Mouse (Mus musculus) olfactory bulb, adult 2 months (tissue): ENCODE results near the gene Pthlh. TPM values are rescaled to one million over a fixed set of nuclear protein-coding genes. Genes with fewer than 3 reads are reported as not detected.
"Not testable (repeated sequence)": the region's sequence is repeated elsewhere in the genome, so short reads cannot be mapped to it uniquely, and the experiment has no call there.

Experiments used
- H3K27ac ChIP-seq: fragments of 200-500 bp; 2 replicates; pipeline ENCODE4 v1.5.1; 2012; ENCODE audit warnings: low read depth, low read length; ENCODE audit not compliant: insufficient read depth
- H3K4me1 ChIP-seq: fragments of 200-500 bp; 2 replicates; pipeline ENCODE4 v1.6.1; 2012; ENCODE audit warnings: low read length; ENCODE audit not compliant: control insufficient read depth, insufficient read depth
- H3K4me3 ChIP-seq: fragments of 200-500 bp; 2 replicates; pipeline ENCODE4 v1.5.1; 2012; ENCODE audit warnings: mild to moderate bottlenecking, low read depth, low read length, moderate library complexity; ENCODE audit not compliant: insufficient read depth
- CTCF ChIP-seq: fragments of 200-500 bp; IDR thresholded peaks from 2 replicates; pipeline ENCODE4 v1.5.1; 2012; ENCODE audit warnings: low read depth, mild to moderate bottlenecking, low read length, moderate library complexity; ENCODE audit not compliant: insufficient read depth
- POLR2A ChIP-seq: fragments of 200-500 bp; IDR thresholded peaks from 2 replicates; pipeline ENCODE4 v1.6.1; 2012; ENCODE audit warnings: mild to moderate bottlenecking, low read depth, low read length, moderate library complexity; ENCODE audit not compliant: insufficient read depth
- WGBS: fragments of 180-500 bp; shearing (Covaris S2); methylation state at CpG from one replicate; pipeline ENCODE4 v1.1.7; 2018; 5-methylcytosine and 5-hydroxymethylcytosine counted together
- polyA plus RNA-seq: library from polyadenylated mRNA; stranded (reverse); fragments of >200 nt; gene quantifications from 2 replicates; pipeline ENCODE4 v1.2.4, GENCODE M21; 2012; ENCODE audit warnings: low replicate concordance; ENCODE audit not compliant: missing spikeins, insufficient read depth, insufficient read length

Gene Pthlh
- not detected in 2 replicates for polyA plus RNA-seq

- TF ChIP-seq POLR2A (no peak), CTCF (no peak)
- 3% methylated on average over 68 of the region's 68 CpGs for WGBS
- H3K4me1 ChIP-seq: peaks cover 17% of the 10 kb centered on the region
These were observed at the start of gene Pthlh for GRCm38 (mm10) chr6:147263587-147264565. Pthlh (minus strand) TSS chr6:147264183.

GRCm38 (mm10) chr6:147313331-147313730 is 49.3 kb upstream of the Pthlh start:
- TF ChIP-seq CTCF (no peak), POLR2A (no peak)
- H3K27ac ChIP-seq: no peak overlapping the region
- H3K4me1 ChIP-seq: peaks cover 4% of the 10 kb centered on the region
- H3K4me3 ChIP-seq: no peak overlapping the region

More at GRCm38 (mm10) chr6:147263587-147264565, at the start of gene Pthlh:
- Histone ChIP-seq H3K4me3 (peak within 1 kb of the TSS; percentile 41), H3K27ac (no peak within 1 kb of the TSS)

GRCm38 (mm10) chr6:147310435-147310978 is 46.5 kb upstream of the Pthlh start:
- 86% methylated on average over 7 of the region's 7 CpGs for WGBS
- Histone ChIP-seq H3K4me3 (no peak overlapping the region), H3K27ac (no peak overlapping the region), H3K4me1 (no peaks in the 10 kb centered on the region)
- TF ChIP-seq CTCF (no peak), POLR2A (no peak)

- 61% methylated on average over 4 of the region's 4 CpGs for WGBS
- no peak overlapping the region for H3K27ac ChIP-seq
- TF ChIP-seq CTCF (no peak), POLR2A (no peak)
- H3K4me3 ChIP-seq: no peak overlapping the region
- H3K4me1 ChIP-seq: no peaks in the 10 kb centered on the region
These were observed 46.1 kb upstream of the Pthlh start for GRCm38 (mm10) chr6:147310035-147310434.

GRCm38 (mm10) chr6:147304236-147304635 is 40.3 kb upstream of the Pthlh start:
- 79% methylated on average over 8 of the region's 9 CpGs for WGBS
- H3K4me1 ChIP-seq, H3K27ac ChIP-seq, H3K4me3 ChIP-seq: not testable (repeated sequence)

- Histone ChIP-seq H3K4me1 (no peaks in the 10 kb centered on the region), H3K4me3 (no peak overlapping the region), H3K27ac (no peak overlapping the region)
- TF ChIP-seq CTCF (no peak), POLR2A (no peak)
- 69% methylated on average over 5 of the region's 5 CpGs for WGBS
These were observed 35.6 kb upstream of the Pthlh start for GRCm38 (mm10) chr6:147299607-147300006.

- no peak overlapping the region for H3K4me3 ChIP-seq
- H3K4me1 ChIP-seq: no peaks in the 10 kb centered on the region
- no peak for TF ChIP-seq CTCF
- TF ChIP-seq POLR2A: no peak
- no peak overlapping the region for H3K27ac ChIP-seq
- WGBS: 65% methylated on average over 5 of the region's 5 CpGs
These were observed 15.3 kb upstream of the Pthlh start for GRCm38 (mm10) chr6:147279309-147279708.

- Histone ChIP-seq H3K27ac (no peak overlapping the region), H3K4me3 (no peak overlapping the region), H3K4me1 (peaks cover 13% of the 10 kb centered on the region)
- TF ChIP-seq POLR2A: no peak
- TF ChIP-seq CTCF: no peak
- 15% methylated on average over 19 of the region's 19 CpGs for WGBS
These were observed 4.3 kb upstream of the Pthlh start for GRCm38 (mm10) chr6:147268143-147268790.

- no peak overlapping the region for H3K4me3 ChIP-seq
- 88% methylated on average over 6 of the region's 6 CpGs for WGBS
- no peak for TF ChIP-seq POLR2A
- TF ChIP-seq CTCF: no peak
- no peak overlapping the region for H3K27ac ChIP-seq
- peaks cover 17% of the 10 kb centered on the region for H3K4me1 ChIP-seq
These were observed 2.5 kb upstream of the Pthlh start for GRCm38 (mm10) chr6:147266466-147266865.
